Mouse (Mus musculus): ENCODE measurements around the gene Fgd5.
"Not testable (repeated sequence)": the region's sequence is repeated elsewhere in the genome, so short reads cannot be mapped to it uniquely, and the experiment has no call there.

The Fgd5 gene

GRCm38 (mm10) chr6:91978371-91979300 is at the start of gene Fgd5:
Gene Fgd5, plus strand, starts transcription at chr6:91978878.
- DNase-seq (ENCODE audit: low spot score in 2 of 2), result peak; percentile 50 to 53

GRCm38 (mm10) chr6:91931231-91931630 is 47.4 kb upstream of the Fgd5 start:
- DNase-seq (ENCODE audit: low spot score in 2 of 2), result no peak

GRCm38 (mm10) chr6:91938491-91938890 is 40.2 kb upstream of the Fgd5 start:
- DNase-seq (ENCODE audit: low spot score in 2 of 2), result no peak

GRCm38 (mm10) chr6:91948426-91948825 is 30.3 kb upstream of the Fgd5 start:
- DNase-seq (ENCODE audit: low spot score in 2 of 2), result no peak

GRCm38 (mm10) chr6:91958015-91958414 is 20.7 kb upstream of the Fgd5 start:
- DNase-seq (ENCODE audit: low spot score in 2 of 2), result not testable (repeated sequence)

- DNase-seq (ENCODE audit: low spot score in 2 of 2), result peak; percentile 61 to 74
Measured at GRCm38 (mm10) chr6:91960028-91960811, 18.5 kb upstream of the Fgd5 start.

GRCm38 (mm10) chr6:91963429-91963828 is 15.2 kb upstream of the Fgd5 start:
- DNase-seq (ENCODE audit: low spot score in 2 of 2), result no peak

- DNase-seq (ENCODE audit: low spot score in 2 of 2), result no peak
Measured at GRCm38 (mm10) chr6:91965060-91965459, 13.6 kb upstream of the Fgd5 start.

GRCm38 (mm10) chr6:91966006-91966405 is 12.7 kb upstream of the Fgd5 start:
- no peak for DNase-seq (ENCODE audit: low spot score in 2 of 2)

- DNase-seq (ENCODE audit: low spot score in 2 of 2), result peak; percentile 86 to 94
Measured at GRCm38 (mm10) chr6:91972201-91972646, 6.5 kb upstream of the Fgd5 start.

- no peak for DNase-seq (ENCODE audit: low spot score in 2 of 2)
Measured at GRCm38 (mm10) chr6:91973972-91974371, 4.7 kb upstream of the Fgd5 start.

GRCm38 (mm10) chr6:91979301-91979996 is 771 bp downstream of the Fgd5 start:
- peak; percentile 28 to 29 for DNase-seq (ENCODE audit: low spot score in 2 of 2)

- DNase-seq (ENCODE audit: low spot score in 2 of 2), result no peak
Measured at GRCm38 (mm10) chr6:91980011-91980410, 1.3 kb downstream of the Fgd5 start.

GRCm38 (mm10) chr6:91990101-91990500 is 11.4 kb downstream of the Fgd5 start:
- no peak for DNase-seq (ENCODE audit: low spot score in 2 of 2)

GRCm38 (mm10) chr6:91992823-91993222 is 14.1 kb downstream of the Fgd5 start:
- no peak for DNase-seq (ENCODE audit: low spot score in 2 of 2)

GRCm38 (mm10) chr6:91993795-91994505 is 15.3 kb downstream of the Fgd5 start:
- no peak for DNase-seq (ENCODE audit: low spot score in 2 of 2)

GRCm38 (mm10) chr6:91996072-91996471 is 17.4 kb downstream of the Fgd5 start:
- DNase-seq (ENCODE audit: low spot score in 2 of 2), result no peak

GRCm38 (mm10) chr6:92002558-92003285 is 24.0 kb downstream of the Fgd5 start:
- DNase-seq (ENCODE audit: low spot score in 2 of 2), result no peak

- DNase-seq (ENCODE audit: low spot score in 2 of 2), result no peak
Measured at GRCm38 (mm10) chr6:92003646-92004045, 25.0 kb downstream of the Fgd5 start.

- DNase-seq (ENCODE audit: low spot score in 2 of 2), result no peak
Measured at GRCm38 (mm10) chr6:92004137-92004805, 25.6 kb downstream of the Fgd5 start.

Data from heart, adult 9 months (tissue).